Mouse (Mus musculus): ENCODE measurements at regions not wholly inside any gene's neighbourhood (a gene's known extent, or its start where the extent isn't known, plus 50 kb on each side); places are given as distances from the start of the nearest gene placed in this dataset.

DNA sequence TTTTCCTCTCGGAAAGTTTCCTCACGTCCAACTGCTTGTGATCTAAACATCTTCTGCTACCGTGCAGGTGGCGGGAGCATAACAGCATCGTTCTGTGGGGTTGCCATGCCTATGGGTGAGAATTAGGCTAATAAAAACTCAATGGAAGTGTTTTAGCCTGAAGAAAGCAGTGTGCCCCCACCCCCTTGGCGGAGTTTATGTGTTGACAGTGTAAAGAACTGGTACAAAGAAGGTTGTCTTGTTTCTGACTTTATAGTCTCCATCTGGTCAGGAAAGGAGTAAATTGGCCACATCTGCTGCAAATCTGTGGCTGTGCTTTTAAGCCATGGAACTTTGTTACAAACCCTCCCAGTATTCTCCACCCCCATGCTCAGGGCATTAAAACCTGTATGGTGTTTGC lies 1311.2 kb downstream of the Slc22a22 start:
- TF ChIP-seq CTCF (IDR thresholded peaks at IDR 0.05; ENCODE audit: low read depth) (no peak), EP300 (optimal IDR thresholded peaks at IDR 0.05) (no peak)

All from stomach, postnatal 0 days (tissue).